Mouse (Mus musculus) cerebellum, adult 2 months (tissue): ENCODE measurements around the gene Ubac2. TPM values are rescaled to one million over a fixed set of nuclear protein-coding genes. Genes with fewer than 3 reads are reported as not detected.

Experiments used
- DNase-seq, 2 experiments: peaks; one replicate each; pipeline ENCODE4 v3.0.0; 2021
- H3K27ac ChIP-seq: fragments of 200-500 bp; 2 replicates; pipeline ENCODE4 v1.5.1; 2012; ENCODE audit warnings: low read length, control low read depth, inconsistent platforms; ENCODE audit not compliant: insufficient read depth
- H3K27me3 ChIP-seq: fragments of 200-500 bp; 2 replicates; pipeline ENCODE4 v1.6.1; 2012; ENCODE audit warnings: inconsistent platforms, mild to moderate bottlenecking, low read length, moderate library complexity; ENCODE audit not compliant: control insufficient read depth, insufficient read depth
- H3K4me1 ChIP-seq: fragments of 200-500 bp; 2 replicates; pipeline ENCODE4 v1.6.1; 2011; ENCODE audit warnings: low read length; ENCODE audit not compliant: control insufficient read depth, insufficient read depth
- H3K4me3 ChIP-seq: fragments of 200-500 bp; replicated peaks from 2 replicates; pipeline ENCODE3; 2011; ENCODE audit warnings: mild to moderate bottlenecking, low read depth, low read length, control low read depth; ENCODE audit not compliant: insufficient read depth
- CTCF ChIP-seq: fragments of 200-500 bp; IDR thresholded peaks from 2 replicates; pipeline ENCODE4 v1.5.1; 2011; ENCODE audit warnings: low read depth, mild to moderate bottlenecking, control low read depth, low read length, moderate library complexity, borderline replicate concordance; ENCODE audit not compliant: insufficient read depth
- POLR2A ChIP-seq: fragments of 200-500 bp; IDR thresholded peaks from 2 replicates; pipeline ENCODE4 v1.6.1; 2011; ENCODE audit warnings: low read length, control low read depth, borderline replicate concordance; ENCODE audit not compliant: insufficient read depth
- WGBS: fragments of 180-500 bp; shearing (Covaris S2); methylation state at CpG from one replicate; pipeline ENCODE4 v1.1.7; 2018; 5-methylcytosine and 5-hydroxymethylcytosine counted together
- polyA plus RNA-seq: library from polyadenylated mRNA; depleted of rRNA; stranded (reverse); fragments of >200 nt; gene quantifications from 2 replicates; pipeline ENCODE4 v1.2.3, GENCODE M21; 2012

The Ubac2 gene
- polyA plus RNA-seq, 1 experiment, result 44.4 TPM

DNA sequence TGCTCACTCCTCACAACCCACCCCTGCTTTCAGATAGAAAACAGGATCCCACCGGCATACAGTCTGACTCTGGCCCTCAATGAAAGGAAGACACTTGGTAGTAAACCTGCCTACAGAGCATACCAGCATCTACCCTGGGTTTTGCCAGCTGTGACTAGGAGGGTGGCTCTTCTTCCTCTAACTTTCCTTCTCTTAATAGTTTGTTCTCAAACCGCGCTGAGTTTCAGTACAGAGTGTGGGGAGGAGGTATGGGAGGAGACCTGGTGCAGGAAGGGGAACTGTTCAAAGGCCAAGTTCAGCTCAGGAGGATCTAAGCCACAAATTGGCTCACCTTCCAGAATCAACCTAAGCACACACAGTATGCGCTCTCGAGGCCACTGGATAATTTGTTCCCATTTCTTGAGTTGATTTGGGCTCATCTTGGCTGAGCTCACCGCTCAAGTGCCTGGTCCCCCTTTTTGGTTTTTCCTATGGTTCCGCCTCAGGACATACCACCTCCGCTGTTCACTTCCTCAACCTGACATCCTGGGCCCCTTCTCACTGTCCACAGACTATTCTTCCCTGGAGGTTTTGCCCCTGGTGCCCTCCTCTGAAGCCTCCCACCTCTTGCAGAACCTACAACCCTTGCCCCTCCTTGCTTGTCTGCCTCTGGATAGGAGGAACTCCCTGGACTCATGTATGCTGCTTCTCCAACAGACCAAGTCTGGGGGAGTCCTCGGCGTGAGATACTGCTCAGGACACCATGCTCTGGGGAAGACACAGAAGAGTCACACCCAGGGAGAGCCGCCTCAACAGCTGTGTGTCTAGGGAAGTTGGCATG lies 150.7 kb downstream of the Ubac2 start:
- no peak for DNase-seq
- TF ChIP-seq POLR2A (no peak), CTCF (no peak)
- Histone ChIP-seq H3K4me3 (no peak overlapping the region), H3K27me3 (no peaks in the 10 kb centered on the region), H3K27ac (no peak overlapping the region), H3K4me1 (no peaks in the 10 kb centered on the region; the same call in 1 of the 2 replicates)
- WGBS, result 88% methylated on average over 11 of the region's 11 CpGs

DNA sequence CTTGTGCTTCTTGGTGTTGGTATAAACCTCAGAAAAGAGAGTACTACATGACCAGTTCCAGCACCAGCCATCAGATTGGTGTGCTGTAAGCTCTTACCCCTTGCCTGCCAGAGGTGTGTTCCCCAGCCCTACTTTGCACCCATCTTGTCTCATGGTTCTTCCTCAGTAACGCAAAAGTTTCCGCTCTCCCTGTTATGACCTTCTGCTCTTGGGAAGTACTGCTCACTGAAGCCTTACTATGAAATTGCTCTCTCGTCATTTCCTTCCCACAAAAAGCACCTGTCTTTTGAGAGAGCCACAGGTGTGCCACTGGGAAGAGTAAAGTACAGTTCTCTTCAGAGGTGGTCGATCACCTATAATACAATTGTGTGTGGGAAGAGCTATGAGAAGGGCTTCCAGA lies 151.4 kb downstream of the Ubac2 start:
- DNase-seq, result no peak
- no peak overlapping the region for H3K4me3 ChIP-seq
- 86% methylated on average over 4 of the region's 4 CpGs for WGBS
- H3K27me3 ChIP-seq, result no peaks in the 10 kb centered on the region
- no peak for TF ChIP-seq CTCF
- no peak for TF ChIP-seq POLR2A
- H3K4me1 ChIP-seq, result no peaks in the 10 kb centered on the region; the same call in 1 of the 2 replicates
- no peak overlapping the region for H3K27ac ChIP-seq

DNA sequence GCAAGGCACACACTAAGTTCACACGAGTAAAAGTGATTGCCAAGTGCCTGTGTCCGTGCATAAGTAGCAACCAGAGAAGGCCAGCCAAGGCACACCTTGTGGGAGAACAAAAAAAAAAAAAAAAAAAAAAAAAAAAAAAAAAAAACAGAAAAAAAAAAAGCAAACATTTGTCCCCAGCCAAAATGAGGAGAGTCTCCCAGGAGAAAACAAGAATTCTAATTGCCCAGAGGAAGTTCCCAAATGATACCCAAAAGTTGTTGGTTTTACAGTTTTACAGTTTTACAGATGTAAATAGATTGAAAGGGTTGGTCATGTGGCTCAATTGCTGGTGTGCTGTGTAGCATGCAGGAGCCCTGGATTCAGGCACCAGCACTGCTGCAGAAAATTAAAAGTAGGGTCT lies 153.6 kb downstream of the Ubac2 start:
- no peak for DNase-seq
- H3K4me1 ChIP-seq, result no peaks in the 10 kb centered on the region; the same call in 1 of the 2 replicates
- no peak overlapping the region for H3K4me3 ChIP-seq
- 79% methylated on average over 2 of the region's 2 CpGs for WGBS
- H3K27ac ChIP-seq, result no peak overlapping the region
- H3K27me3 ChIP-seq, result no peaks in the 10 kb centered on the region
- TF ChIP-seq POLR2A, result no peak
- TF ChIP-seq CTCF, result no peak

DNA sequence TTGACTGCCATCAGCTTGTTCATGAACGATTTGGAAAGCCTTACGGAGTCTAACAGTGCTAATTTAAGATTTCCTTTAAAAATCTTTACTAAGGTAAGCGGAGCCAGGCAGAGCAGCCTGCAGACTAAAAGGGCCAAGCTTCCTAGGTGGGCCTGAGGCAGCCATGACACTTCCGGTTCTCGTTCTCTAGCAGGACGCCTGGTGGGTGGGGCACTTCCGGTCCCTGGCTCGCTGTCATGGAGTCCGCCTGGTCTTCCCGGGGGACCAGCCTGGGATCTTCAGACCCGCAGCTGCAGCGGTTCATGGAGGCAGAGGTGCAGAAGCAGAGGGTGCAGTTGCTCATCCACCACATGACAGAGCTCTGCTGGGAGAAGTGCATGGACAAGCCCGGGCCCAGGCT lies 156.0 kb downstream of the Ubac2 start, which contains the start of gene Timm8a2:
TSS of gene Timm8a2 (plus strand) at position 224 of the 400 bp plus-strand sequence.
- no peak for DNase-seq
- Histone ChIP-seq H3K4me1 (no peaks in the 10 kb centered on the region), H3K4me3 (no peak within 1 kb of the TSS), H3K27me3 (no peaks in the 10 kb centered on the region), H3K27ac (no peak within 1 kb of the TSS)
- TF ChIP-seq POLR2A, result no peak
- TF ChIP-seq CTCF, result no peak
- 90% methylated on average over 13 of the region's 13 CpGs for WGBS

DNA sequence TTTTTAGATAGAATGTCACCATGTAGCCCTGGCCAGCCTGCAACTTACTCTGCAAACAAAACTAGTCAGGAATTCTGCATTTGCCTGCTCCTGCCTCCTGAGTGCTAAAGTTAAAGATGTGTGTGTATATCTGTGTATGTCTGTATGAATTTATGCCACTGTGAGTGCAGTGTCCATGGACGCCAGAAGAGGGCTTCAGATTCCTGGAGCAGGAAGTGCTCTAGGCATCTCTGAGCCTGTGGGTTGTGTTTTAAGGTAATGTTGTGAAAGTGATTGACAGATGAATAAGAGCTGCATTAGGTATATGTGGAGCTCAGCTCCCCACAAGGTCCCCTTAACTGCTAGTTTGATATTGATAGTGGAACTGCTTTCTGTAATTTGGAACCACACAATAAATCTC lies 156.8 kb downstream of the Ubac2 start:
- no peak overlapping the region for H3K4me3 ChIP-seq
- H3K27ac ChIP-seq, result no peak overlapping the region
- TF ChIP-seq CTCF, result no peak
- TF ChIP-seq POLR2A, result no peak
- WGBS, result 91% methylated on average over 1 of the region's 1 CpGs
- no peak for DNase-seq
- H3K4me1 ChIP-seq, result no peaks in the 10 kb centered on the region
- no peaks in the 10 kb centered on the region for H3K27me3 ChIP-seq

DNA sequence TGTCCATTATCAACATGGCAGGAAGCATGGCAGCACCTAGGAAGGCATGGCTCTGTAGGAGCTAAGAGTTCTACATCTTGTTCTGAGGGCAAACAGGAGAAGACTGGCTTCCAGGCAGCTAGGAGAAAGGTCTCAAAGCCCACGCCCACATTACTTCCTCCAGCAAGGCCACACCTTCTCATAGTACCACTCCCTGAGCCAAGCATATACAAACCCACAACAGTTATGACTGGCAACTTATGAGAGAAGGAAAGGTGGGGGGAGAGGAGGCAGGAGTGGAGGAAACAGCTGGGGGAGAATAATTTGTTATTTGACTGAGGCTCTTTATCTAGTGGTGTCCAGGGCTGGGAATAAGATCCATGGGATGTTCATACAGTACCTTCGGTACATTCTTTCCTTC lies 157.4 kb downstream of the Ubac2 start:
- Histone ChIP-seq H3K4me1 (no peaks in the 10 kb centered on the region), H3K4me3 (no peak overlapping the region), H3K27me3 (no peaks in the 10 kb centered on the region), H3K27ac (no peak overlapping the region)
- 96% methylated on average over 2 of the region's 2 CpGs for WGBS
- TF ChIP-seq POLR2A (no peak), CTCF (no peak)
- no peak for DNase-seq

DNA sequence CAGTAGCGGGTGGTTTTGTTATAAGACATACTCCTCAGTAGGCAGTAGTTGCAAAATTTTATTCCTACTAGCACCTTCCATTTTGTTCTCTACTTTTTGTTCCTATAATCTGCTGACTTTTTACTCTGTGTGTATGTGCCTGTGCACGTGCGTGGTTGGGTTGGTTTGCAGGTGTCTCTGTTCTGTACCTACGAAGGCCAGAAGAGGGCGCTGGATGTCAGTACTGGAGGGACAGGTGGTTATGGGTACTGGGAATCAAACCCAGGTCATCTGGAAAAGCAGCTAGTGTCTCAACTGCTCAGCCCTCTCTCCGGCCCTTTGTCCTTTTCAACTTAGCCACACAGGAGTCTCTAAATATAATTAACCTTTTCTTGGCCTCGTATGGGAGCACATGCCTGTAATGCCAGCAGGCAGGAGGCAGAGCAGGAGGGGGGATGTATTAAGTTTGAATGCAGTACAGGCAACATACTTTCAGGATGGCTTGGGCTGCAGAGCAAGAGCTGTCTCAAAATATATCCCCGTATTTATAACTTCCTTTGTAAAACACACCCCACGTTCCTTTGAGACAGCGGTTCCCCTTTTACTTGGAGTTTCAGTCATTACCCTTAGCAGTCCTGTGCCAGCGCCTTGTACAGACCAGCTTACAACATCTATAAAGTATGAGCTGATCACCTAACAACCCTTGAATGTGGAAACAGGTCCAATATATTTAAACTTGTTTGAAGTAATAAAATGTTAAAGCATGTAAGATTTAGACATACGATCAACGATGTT lies 160.6 kb downstream of the Ubac2 start:
- TF ChIP-seq CTCF (no peak), POLR2A (no peak)
- WGBS, result 88% methylated on average over 13 of the region's 13 CpGs
- no peaks in the 10 kb centered on the region for H3K4me1 ChIP-seq
- H3K27ac ChIP-seq, result no peak overlapping the region
- no peak for DNase-seq
- no peak overlapping the region for H3K4me3 ChIP-seq
- H3K27me3 ChIP-seq, result no peaks in the 10 kb centered on the region
